Mouse (Mus musculus): ENCODE results near the gene Rcsd1. TPM values are rescaled to one million over a fixed set of nuclear protein-coding genes. Genes with fewer than 3 reads are reported as not detected.

Gene Rcsd1
- polyA plus RNA-seq, 1 experiment from 2014 or later: 7.1 TPM

DNA sequence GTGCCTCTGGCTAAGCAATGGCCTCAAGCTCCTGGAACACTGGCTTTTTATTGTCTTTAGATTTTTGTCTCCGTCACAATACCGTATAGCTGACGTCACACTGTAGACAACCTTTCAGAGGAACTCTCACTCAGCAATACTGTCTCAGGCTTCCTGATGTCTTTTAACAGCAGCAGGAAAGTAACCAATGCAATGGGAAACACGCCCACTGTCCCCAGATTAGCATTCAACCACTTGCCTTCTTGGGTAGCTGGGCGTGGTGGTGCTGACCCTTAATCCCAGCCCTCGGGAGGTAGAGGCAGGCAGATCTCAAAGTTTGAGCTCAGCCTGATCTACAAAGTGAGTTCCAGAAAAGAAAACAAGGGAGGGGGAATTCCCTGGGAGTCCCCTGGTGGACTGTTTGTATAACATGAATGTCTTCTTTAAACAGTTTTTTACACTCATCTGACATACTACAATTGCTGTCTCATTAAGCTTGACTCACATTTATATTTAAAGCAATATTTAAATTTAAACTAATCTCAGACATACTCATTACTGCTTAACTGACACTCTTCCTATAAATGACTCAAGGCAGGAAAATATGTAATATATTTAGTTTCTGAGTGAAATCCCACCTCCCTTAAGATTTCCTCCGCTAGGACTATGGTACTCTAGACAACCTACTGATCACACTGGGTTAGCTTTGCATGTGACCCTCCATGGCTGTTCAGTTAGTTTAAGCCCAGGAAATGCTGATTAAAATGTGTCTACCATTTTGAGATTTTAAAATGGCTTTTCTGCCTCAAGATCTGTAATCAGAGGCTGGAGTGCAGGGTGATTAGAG, 99.8 kb downstream of the Rcsd1 start:
- WGBS: 65% methylated on average over 7 of the region's 7 CpGs
- no peak overlapping the region for H3K27ac ChIP-seq (ENCODE audit: low read depth, low read length)
- no peaks in the 10 kb centered on the region for H3K9me3 ChIP-seq (ENCODE audit: control insufficient read depth, low read length)
- H3K27me3 ChIP-seq (ENCODE audit: control insufficient read depth, insufficient read depth, low read length): no peaks in the 10 kb centered on the region
- H3K4me2 ChIP-seq (ENCODE audit: low read depth): no peak overlapping the region
- DNase-seq (ENCODE audit: low spot score) (no peak), ATAC-seq (ENCODE audit: insufficient read depth, low FRiP score, low TSS enrichment) (no peak)
- H3K4me3 ChIP-seq (ENCODE audit: low read depth, low read length): no peak overlapping the region
- H3K4me1 ChIP-seq (ENCODE audit: control insufficient read depth, insufficient read depth, low read length): peaks cover 9% of the 10 kb centered on the region
- H3K9ac ChIP-seq (ENCODE audit: low read length): no peak overlapping the region
- 0 out of 2 replicates have a peak, but pooled peaks cover 4% of the 10 kb centered on the region for H3K36me3 ChIP-seq (ENCODE audit: control insufficient read depth, insufficient read depth, low read length)

GRCm38 (mm10) chr1:165608904-165609303, 100.7 kb downstream of the Rcsd1 start:
- Histone ChIP-seq H3K27ac (ENCODE audit: low read depth, low read length) (no peak overlapping the region), H3K9ac (ENCODE audit: low read length) (no peak overlapping the region), H3K9me3 (ENCODE audit: control insufficient read depth, low read length) (no peaks in the 10 kb centered on the region), H3K4me3 (ENCODE audit: low read depth, low read length) (no peak overlapping the region), H3K4me2 (ENCODE audit: low read depth) (no peak overlapping the region), H3K4me1 (ENCODE audit: control insufficient read depth, insufficient read depth, low read length) (peaks cover 9% of the 10 kb centered on the region), H3K36me3 (ENCODE audit: control insufficient read depth, insufficient read depth, low read length) (0 out of 2 replicates have a peak, but pooled peaks cover 4% of the 10 kb centered on the region), H3K27me3 (ENCODE audit: control insufficient read depth, insufficient read depth, low read length) (no peaks in the 10 kb centered on the region)
- DNase-seq (ENCODE audit: low spot score) (no peak), ATAC-seq (ENCODE audit: insufficient read depth, low FRiP score, low TSS enrichment) (no peak)
- 75% methylated on average over 4 of the region's 4 CpGs for WGBS

DNA sequence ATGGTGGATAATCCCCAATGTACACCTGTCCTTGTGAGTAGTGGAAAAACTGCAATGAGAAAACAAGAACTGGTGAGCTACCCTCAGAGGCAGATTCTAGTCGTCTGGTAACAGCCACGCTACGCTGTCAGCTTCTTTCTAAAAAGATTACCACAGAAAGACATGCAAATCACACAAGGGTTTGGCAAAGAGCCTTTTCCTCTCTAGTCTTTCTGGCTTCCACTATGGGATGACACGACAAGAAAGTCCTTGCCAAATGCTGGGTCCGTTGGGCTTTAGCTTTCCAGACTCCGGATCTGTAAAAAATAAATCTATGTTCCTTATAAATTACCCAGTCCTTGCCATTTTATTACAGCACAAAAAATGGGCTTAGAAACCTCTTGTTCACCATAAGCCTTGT, 103.8 kb downstream of the Rcsd1 start:
- 95% methylated on average over 6 of the region's 6 CpGs for WGBS
- H3K36me3 ChIP-seq (ENCODE audit: control insufficient read depth, insufficient read depth, low read length): peaks cover 9% of the 10 kb centered on the region

DNA sequence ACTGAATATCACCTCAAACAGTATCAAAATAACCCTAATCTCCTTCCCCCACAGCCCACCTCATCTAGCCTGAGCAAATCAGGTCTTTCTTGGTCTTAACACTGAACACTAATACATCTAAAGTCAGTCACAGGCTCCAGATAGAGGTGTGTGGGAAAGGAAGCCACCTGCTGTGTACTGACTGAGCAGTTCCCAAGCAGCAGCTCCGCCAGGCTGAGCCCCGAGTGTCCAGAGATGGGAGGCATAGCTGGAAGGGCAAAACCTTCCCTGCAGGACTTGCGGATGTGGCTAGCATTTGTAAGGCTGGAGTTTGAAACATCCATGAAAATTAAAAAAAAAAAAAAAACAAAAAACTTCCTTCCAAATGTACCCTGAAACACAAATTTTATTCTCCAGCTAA, 104.4 kb downstream of the Rcsd1 start:
- DNase-seq (ENCODE audit: low spot score) (no peak), ATAC-seq (ENCODE audit: insufficient read depth, low FRiP score, low TSS enrichment) (no peak)
- H3K4me3 ChIP-seq (ENCODE audit: low read depth, low read length): no peak overlapping the region
- H3K4me2 ChIP-seq (ENCODE audit: low read depth): no peak overlapping the region
- no peak overlapping the region for H3K27ac ChIP-seq (ENCODE audit: low read depth, low read length)
- no peak overlapping the region for H3K9ac ChIP-seq (ENCODE audit: low read length)
- peaks cover 9% of the 10 kb centered on the region for H3K36me3 ChIP-seq (ENCODE audit: control insufficient read depth, insufficient read depth, low read length)
- no peaks in the 10 kb centered on the region for H3K27me3 ChIP-seq (ENCODE audit: control insufficient read depth, insufficient read depth, low read length)
- 89% methylated on average over 3 of the region's 3 CpGs for WGBS
- peaks cover 4% of the 10 kb centered on the region; the same call in 1 of the 2 replicates for H3K4me1 ChIP-seq (ENCODE audit: control insufficient read depth, insufficient read depth, low read length)
- no peaks in the 10 kb centered on the region for H3K9me3 ChIP-seq (ENCODE audit: control insufficient read depth, low read length)

More for the DNA sequence above, 103.8 kb downstream of the Rcsd1 start:
- no peaks in the 10 kb centered on the region for H3K27me3 ChIP-seq (ENCODE audit: control insufficient read depth, insufficient read depth, low read length)
- H3K9ac ChIP-seq (ENCODE audit: low read length): no peak overlapping the region
- peaks cover 8% of the 10 kb centered on the region for H3K4me1 ChIP-seq (ENCODE audit: control insufficient read depth, insufficient read depth, low read length)
- no peak for DNase-seq (ENCODE audit: low spot score)
- no peak overlapping the region for H3K4me3 ChIP-seq (ENCODE audit: low read depth, low read length)
- no peaks in the 10 kb centered on the region for H3K9me3 ChIP-seq (ENCODE audit: control insufficient read depth, low read length)
- H3K4me2 ChIP-seq (ENCODE audit: low read depth): no peak overlapping the region
- no peak overlapping the region for H3K27ac ChIP-seq (ENCODE audit: low read depth, low read length)
- no peak for ATAC-seq (ENCODE audit: insufficient read depth, low FRiP score, low TSS enrichment)

DNA sequence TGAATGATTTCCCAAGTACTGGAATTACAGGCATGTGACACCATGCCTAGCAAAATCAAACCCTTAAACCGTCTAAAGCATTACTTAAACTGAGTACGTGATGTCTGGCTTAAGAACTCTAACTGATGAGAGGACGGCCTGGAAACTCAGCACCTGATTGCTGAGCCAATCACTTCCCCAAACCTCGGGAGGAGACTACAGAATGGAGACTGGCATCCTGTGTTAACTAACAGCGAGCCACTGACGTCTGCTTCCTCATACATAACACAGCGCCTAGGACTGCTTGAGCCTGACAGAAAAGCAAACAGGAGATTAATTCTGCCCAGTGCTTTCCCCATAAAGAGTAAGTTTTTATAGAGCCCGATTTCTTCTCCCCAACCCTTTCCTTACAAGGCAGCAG, 105.4 kb downstream of the Rcsd1 start:
- peaks cover 9% of the 10 kb centered on the region for H3K36me3 ChIP-seq (ENCODE audit: control insufficient read depth, insufficient read depth, low read length)
- H3K4me1 ChIP-seq (ENCODE audit: control insufficient read depth, insufficient read depth, low read length): no peaks in the 10 kb centered on the region; the same call in 1 of the 2 replicates
- 91% methylated on average over 8 of the region's 8 CpGs for WGBS
- no peaks in the 10 kb centered on the region for H3K9me3 ChIP-seq (ENCODE audit: control insufficient read depth, low read length)
- H3K4me3 ChIP-seq (ENCODE audit: low read depth, low read length): no peak overlapping the region
- ATAC-seq (ENCODE audit: insufficient read depth, low FRiP score, low TSS enrichment) (no peak), DNase-seq (ENCODE audit: low spot score) (no peak)
- no peaks in the 10 kb centered on the region for H3K27me3 ChIP-seq (ENCODE audit: control insufficient read depth, insufficient read depth, low read length)
- H3K27ac ChIP-seq (ENCODE audit: low read depth, low read length): no peak overlapping the region
- H3K9ac ChIP-seq (ENCODE audit: low read length): no peak overlapping the region
- no peak overlapping the region for H3K4me2 ChIP-seq (ENCODE audit: low read depth)

DNA sequence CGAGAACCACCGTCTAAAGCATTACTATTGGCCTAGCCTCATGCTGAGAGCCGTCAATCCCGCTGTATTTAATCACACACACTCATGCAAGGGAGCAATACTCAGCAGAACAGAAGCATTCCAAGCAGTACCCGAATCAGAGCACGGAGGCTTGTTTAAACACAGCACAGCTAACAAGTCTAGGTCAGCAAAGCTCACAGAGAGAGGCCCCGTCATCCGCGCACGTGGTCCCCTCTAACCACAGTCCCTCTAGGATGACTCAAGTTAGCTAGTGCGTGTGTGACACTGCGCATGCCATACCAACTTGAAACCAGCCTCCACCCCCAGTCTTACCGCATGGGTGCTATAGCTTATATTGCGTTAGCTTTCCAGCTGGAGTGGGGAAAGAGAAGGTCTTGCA, 106.3 kb downstream of the Rcsd1 start:
- WGBS: 93% methylated on average over 14 of the region's 14 CpGs
- Histone ChIP-seq H3K36me3 (ENCODE audit: control insufficient read depth, insufficient read depth, low read length) (peaks cover 9% of the 10 kb centered on the region), H3K4me1 (ENCODE audit: control insufficient read depth, insufficient read depth, low read length) (no peaks in the 10 kb centered on the region), H3K27ac (ENCODE audit: low read depth, low read length) (no peak overlapping the region), H3K9me3 (ENCODE audit: control insufficient read depth, low read length) (no peaks in the 10 kb centered on the region), H3K9ac (ENCODE audit: low read length) (no peak overlapping the region), H3K4me2 (ENCODE audit: low read depth) (no peak overlapping the region), H3K4me3 (ENCODE audit: low read depth, low read length) (no peak overlapping the region), H3K27me3 (ENCODE audit: control insufficient read depth, insufficient read depth, low read length) (no peaks in the 10 kb centered on the region)
- no peak for ATAC-seq (ENCODE audit: insufficient read depth, low FRiP score, low TSS enrichment)
- no peak for DNase-seq (ENCODE audit: low spot score)

GRCm38 (mm10) chr1:165601775-165602280, 107.7 kb downstream of the Rcsd1 start:
- Histone ChIP-seq H3K36me3 (ENCODE audit: control insufficient read depth, insufficient read depth, low read length) (peaks cover 6% of the 10 kb centered on the region), H3K27me3 (ENCODE audit: control insufficient read depth, insufficient read depth, low read length) (no peaks in the 10 kb centered on the region), H3K27ac (ENCODE audit: low read depth, low read length) (no peak overlapping the region), H3K9ac (ENCODE audit: low read length) (no peak overlapping the region), H3K4me2 (ENCODE audit: low read depth) (no peak overlapping the region), H3K9me3 (ENCODE audit: control insufficient read depth, low read length) (no peaks in the 10 kb centered on the region), H3K4me1 (ENCODE audit: control insufficient read depth, insufficient read depth, low read length) (no peaks in the 10 kb centered on the region), H3K4me3 (ENCODE audit: low read depth, low read length) (no peak overlapping the region)
- ATAC-seq (ENCODE audit: insufficient read depth, low FRiP score, low TSS enrichment) (no peak), DNase-seq (ENCODE audit: low spot score) (no peak)
- WGBS: 81% methylated on average over 9 of the region's 10 CpGs
